Mouse (Mus musculus): ENCODE measurements around the gene Nemp1. TPM values are rescaled to one million over a fixed set of nuclear protein-coding genes. Genes with fewer than 3 reads are reported as not detected.

Gene Nemp1
- polyA plus RNA-seq, 1 experiment from 2014 or later = 11.2 TPM

- H3K27me3 ChIP-seq (ENCODE audit: control insufficient read depth, insufficient read depth, low read length) = no peaks in the 10 kb centered on the region
- H3K4me3 ChIP-seq (ENCODE audit: low read depth, low read length) = no peak overlapping the region
- H3K27ac ChIP-seq (replicated peaks; ENCODE audit: low read depth, low read length) = no peak overlapping the region
- no peak for ATAC-seq (replicated peaks; ENCODE audit: insufficient number of reproducible peaks, low FRiP score, low TSS enrichment, low read depth)
- H3K4me1 ChIP-seq (ENCODE audit: control insufficient read depth, insufficient read depth, low read length) = no peaks in the 10 kb centered on the region
- 90% methylated on average over 6 of the region's 6 CpGs for WGBS
- H3K36me3 ChIP-seq (replicated peaks; ENCODE audit: control insufficient read depth, insufficient read depth, low read depth, low read length) = no peaks in the 10 kb centered on the region
- no peaks in the 10 kb centered on the region for H3K9me3 ChIP-seq (replicated peaks; ENCODE audit: control insufficient read depth, low read length)
- DNase-seq (ENCODE audit: low spot score) = no peak
- H3K9ac ChIP-seq (replicated peaks; ENCODE audit: low read length) = no peak overlapping the region
- H3K4me2 ChIP-seq (ENCODE audit: low read depth, low read length) = no peak overlapping the region
Observed at GRCm38 (mm10) chr10:127682886-127683285, 16.2 kb downstream of the Nemp1 start.

DNA sequence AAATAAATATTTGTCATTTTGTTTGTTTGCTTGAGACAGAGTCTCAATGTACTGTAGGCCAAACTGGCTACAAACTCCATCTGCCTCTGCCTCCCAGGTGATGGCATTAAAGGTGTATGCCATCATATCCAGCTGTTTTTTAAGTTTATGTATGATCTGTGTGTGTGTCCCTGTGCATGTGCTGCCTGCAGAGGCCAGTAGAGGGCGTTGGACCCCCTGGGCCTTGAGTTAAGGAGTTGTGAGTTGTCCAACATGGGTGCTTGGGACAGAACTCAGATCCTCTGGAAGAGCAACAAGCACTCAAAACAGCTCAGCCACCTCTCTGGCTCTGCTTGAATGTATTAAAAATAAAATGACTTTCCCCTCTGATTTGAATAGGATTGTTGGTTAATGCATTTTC lies 24.4 kb downstream of the Nemp1 start:
- Histone ChIP-seq H3K4me2 (ENCODE audit: low read depth, low read length) (no peak overlapping the region), H3K9me3 (replicated peaks; ENCODE audit: control insufficient read depth, low read length) (no peaks in the 10 kb centered on the region), H3K4me1 (ENCODE audit: control insufficient read depth, insufficient read depth, low read length) (no peaks in the 10 kb centered on the region; the same call in 1 of the 2 replicates), H3K9ac (replicated peaks; ENCODE audit: low read length) (no peak overlapping the region), H3K36me3 (replicated peaks; ENCODE audit: control insufficient read depth, insufficient read depth, low read depth, low read length) (peaks cover 2% of the 10 kb centered on the region), H3K27me3 (ENCODE audit: control insufficient read depth, insufficient read depth, low read length) (no peaks in the 10 kb centered on the region), H3K27ac (replicated peaks; ENCODE audit: low read depth, low read length) (no peak overlapping the region), H3K4me3 (ENCODE audit: low read depth, low read length) (no peak overlapping the region)
- WGBS = 28% methylated on average over 1 of the region's 1 CpGs
- DNase-seq (ENCODE audit: low spot score) (no peak), ATAC-seq (replicated peaks; ENCODE audit: insufficient number of reproducible peaks, low FRiP score, low TSS enrichment, low read depth) (no peak)

- no peaks in the 10 kb centered on the region; the same call in 1 of the 2 replicates for H3K4me1 ChIP-seq (ENCODE audit: control insufficient read depth, insufficient read depth, low read length)
- H3K9me3 ChIP-seq (replicated peaks; ENCODE audit: control insufficient read depth, low read length) = no peaks in the 10 kb centered on the region
- peak; percentile 57 for DNase-seq (ENCODE audit: low spot score)
- peaks cover 2% of the 10 kb centered on the region; the same call in 1 of the 2 replicates for H3K36me3 ChIP-seq (replicated peaks; ENCODE audit: control insufficient read depth, insufficient read depth, low read depth, low read length)
- no peak overlapping the region for H3K4me2 ChIP-seq (ENCODE audit: low read depth, low read length)
- H3K27ac ChIP-seq (replicated peaks; ENCODE audit: low read depth, low read length) = no peak overlapping the region
- 57% methylated on average over 2 of the region's 2 CpGs for WGBS
- no peaks in the 10 kb centered on the region for H3K27me3 ChIP-seq (ENCODE audit: control insufficient read depth, insufficient read depth, low read length)
- H3K9ac ChIP-seq (replicated peaks; ENCODE audit: low read length) = no peak overlapping the region
- H3K4me3 ChIP-seq (ENCODE audit: low read depth, low read length) = no peak overlapping the region
- no peak; the same call in 1 of the 2 replicates for ATAC-seq (replicated peaks; ENCODE audit: insufficient number of reproducible peaks, low FRiP score, low TSS enrichment, low read depth)
Observed at GRCm38 (mm10) chr10:127694636-127695035, 27.9 kb downstream of the Nemp1 start.

- 96% methylated on average over 7 of the region's 7 CpGs for WGBS
- DNase-seq (ENCODE audit: low spot score) = no peak
Observed at GRCm38 (mm10) chr10:127695775-127696174, 29.1 kb downstream of the Nemp1 start.

GRCm38 (mm10) chr10:127698966-127699365 lies 32.3 kb downstream of the Nemp1 start:
- Histone ChIP-seq H3K4me1 (ENCODE audit: control insufficient read depth, insufficient read depth, low read length) (no peaks in the 10 kb centered on the region), H3K9ac (replicated peaks; ENCODE audit: low read length) (no peak overlapping the region), H3K27ac (replicated peaks; ENCODE audit: low read depth, low read length) (no peak overlapping the region), H3K36me3 (replicated peaks; ENCODE audit: control insufficient read depth, insufficient read depth, low read depth, low read length) (no peaks in the 10 kb centered on the region), H3K9me3 (replicated peaks; ENCODE audit: control insufficient read depth, low read length) (no peaks in the 10 kb centered on the region), H3K4me2 (ENCODE audit: low read depth, low read length) (no peak overlapping the region), H3K27me3 (ENCODE audit: control insufficient read depth, insufficient read depth, low read length) (no peaks in the 10 kb centered on the region), H3K4me3 (ENCODE audit: low read depth, low read length) (no peak overlapping the region)
- no peak for ATAC-seq (replicated peaks; ENCODE audit: insufficient number of reproducible peaks, low FRiP score, low TSS enrichment, low read depth)
- 89% methylated on average over 7 of the region's 7 CpGs for WGBS
- no peak for DNase-seq (ENCODE audit: low spot score)

More at GRCm38 (mm10) chr10:127695775-127696174, 29.1 kb downstream of the Nemp1 start:
- Histone ChIP-seq H3K36me3 (replicated peaks; ENCODE audit: control insufficient read depth, insufficient read depth, low read depth, low read length) (peaks cover 2% of the 10 kb centered on the region; the same call in 1 of the 2 replicates), H3K27ac (replicated peaks; ENCODE audit: low read depth, low read length) (no peak overlapping the region), H3K4me3 (ENCODE audit: low read depth, low read length) (no peak overlapping the region), H3K4me1 (ENCODE audit: control insufficient read depth, insufficient read depth, low read length) (no peaks in the 10 kb centered on the region; the same call in 1 of the 2 replicates), H3K27me3 (ENCODE audit: control insufficient read depth, insufficient read depth, low read length) (no peaks in the 10 kb centered on the region), H3K4me2 (ENCODE audit: low read depth, low read length) (no peak overlapping the region), H3K9ac (replicated peaks; ENCODE audit: low read length) (no peak overlapping the region), H3K9me3 (replicated peaks; ENCODE audit: control insufficient read depth, low read length) (no peaks in the 10 kb centered on the region)
- ATAC-seq (replicated peaks; ENCODE audit: insufficient number of reproducible peaks, low FRiP score, low TSS enrichment, low read depth) = no peak

DNA sequence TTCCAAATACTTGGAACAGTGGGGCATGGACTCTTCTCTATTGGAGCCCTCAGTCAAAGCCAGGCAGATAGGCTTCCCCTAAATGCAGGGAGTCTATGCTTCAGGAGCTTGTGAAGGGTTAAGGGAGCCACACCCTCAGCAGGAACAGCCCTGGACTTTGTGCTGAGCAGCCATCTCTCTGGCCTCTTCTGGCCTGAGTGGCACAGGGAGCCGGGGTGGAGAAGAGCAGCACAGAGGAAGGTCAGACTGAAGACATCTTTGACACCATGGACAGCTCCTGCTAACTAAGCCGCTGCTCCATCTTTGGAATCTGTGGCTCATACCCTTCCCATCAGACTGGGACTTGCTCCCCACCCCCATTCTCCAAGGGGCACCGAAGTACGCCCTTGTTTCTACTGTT lies 36.6 kb downstream of the Nemp1 start:
- H3K4me2 ChIP-seq (ENCODE audit: low read depth, low read length) = no peak overlapping the region
- H3K4me3 ChIP-seq (ENCODE audit: low read depth, low read length) = no peak overlapping the region
- DNase-seq (ENCODE audit: low spot score) (peak; percentile 44), ATAC-seq (replicated peaks; ENCODE audit: insufficient number of reproducible peaks, low FRiP score, low TSS enrichment, low read depth) (no peak)
- no peak overlapping the region for H3K27ac ChIP-seq (replicated peaks; ENCODE audit: low read depth, low read length)
- H3K27me3 ChIP-seq (ENCODE audit: control insufficient read depth, insufficient read depth, low read length) = no peaks in the 10 kb centered on the region
- H3K9ac ChIP-seq (replicated peaks; ENCODE audit: low read length) = no peak overlapping the region
- no peaks in the 10 kb centered on the region for H3K9me3 ChIP-seq (replicated peaks; ENCODE audit: control insufficient read depth, low read length)
- H3K4me1 ChIP-seq (ENCODE audit: control insufficient read depth, insufficient read depth, low read length) = no peaks in the 10 kb centered on the region
- H3K36me3 ChIP-seq (replicated peaks; ENCODE audit: control insufficient read depth, insufficient read depth, low read depth, low read length) = no peaks in the 10 kb centered on the region
- WGBS = 36% methylated on average over 4 of the region's 4 CpGs

DNA sequence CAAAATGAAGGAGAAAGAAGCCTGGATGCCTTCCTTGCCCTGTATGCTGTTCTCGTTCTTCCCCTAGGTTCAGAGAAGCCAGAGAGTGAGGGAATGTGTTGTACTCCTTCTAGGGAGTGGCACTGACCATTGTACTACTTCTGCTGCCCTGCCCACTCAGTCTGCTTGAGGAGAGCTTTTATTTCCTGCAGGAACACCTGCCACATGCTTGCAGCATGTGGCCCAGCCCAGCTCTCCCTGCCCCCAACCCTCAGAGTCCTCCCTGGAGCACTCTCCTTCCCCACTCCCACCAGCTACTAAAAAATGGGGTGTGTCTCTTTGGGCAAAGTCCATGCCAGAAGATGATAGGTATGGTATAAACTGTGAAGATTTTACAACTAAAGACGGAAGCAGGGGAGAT lies 37.6 kb downstream of the Nemp1 start:
- 71% methylated on average over 2 of the region's 2 CpGs for WGBS
- no peak overlapping the region for H3K9ac ChIP-seq (replicated peaks; ENCODE audit: low read length)
- ATAC-seq (replicated peaks; ENCODE audit: insufficient number of reproducible peaks, low FRiP score, low TSS enrichment, low read depth) (no peak), DNase-seq (ENCODE audit: low spot score) (no peak)
- no peak overlapping the region for H3K4me2 ChIP-seq (ENCODE audit: low read depth, low read length)
- no peaks in the 10 kb centered on the region for H3K9me3 ChIP-seq (replicated peaks; ENCODE audit: control insufficient read depth, low read length)
- no peaks in the 10 kb centered on the region for H3K27me3 ChIP-seq (ENCODE audit: control insufficient read depth, insufficient read depth, low read length)
- H3K27ac ChIP-seq (replicated peaks; ENCODE audit: low read depth, low read length) = no peak overlapping the region
- H3K36me3 ChIP-seq (replicated peaks; ENCODE audit: control insufficient read depth, insufficient read depth, low read depth, low read length) = no peaks in the 10 kb centered on the region
- no peaks in the 10 kb centered on the region for H3K4me1 ChIP-seq (ENCODE audit: control insufficient read depth, insufficient read depth, low read length)
- no peak overlapping the region for H3K4me3 ChIP-seq (ENCODE audit: low read depth, low read length)

- ATAC-seq (replicated peaks; ENCODE audit: insufficient number of reproducible peaks, low FRiP score, low TSS enrichment, low read depth) (no peak), DNase-seq (ENCODE audit: low spot score) (no peak)
- WGBS = 76% methylated on average over 2 of the region's 2 CpGs
Observed at GRCm38 (mm10) chr10:127704766-127705220, 38.1 kb downstream of the Nemp1 start, which contains the start of gene Myo1a. TSS of gene Myo1a (plus strand) at chr10:127705170.

More at GRCm38 (mm10) chr10:127704766-127705220, 38.1 kb downstream of the Nemp1 start, which contains the start of gene Myo1a:
- no peak within 1 kb of the TSS for H3K4me2 ChIP-seq (ENCODE audit: low read depth, low read length)
- no peaks in the 10 kb centered on the region for H3K9me3 ChIP-seq (replicated peaks; ENCODE audit: control insufficient read depth, low read length)
- H3K4me1 ChIP-seq (ENCODE audit: control insufficient read depth, insufficient read depth, low read length) = no peaks in the 10 kb centered on the region
- no peaks in the 10 kb centered on the region for H3K27me3 ChIP-seq (ENCODE audit: control insufficient read depth, insufficient read depth, low read length)
- H3K4me3 ChIP-seq (ENCODE audit: low read depth, low read length) = no peak within 1 kb of the TSS
- no peaks in the 10 kb centered on the region for H3K36me3 ChIP-seq (replicated peaks; ENCODE audit: control insufficient read depth, insufficient read depth, low read depth, low read length)
- no peak within 1 kb of the TSS for H3K27ac ChIP-seq (replicated peaks; ENCODE audit: low read depth, low read length)
- H3K9ac ChIP-seq (replicated peaks; ENCODE audit: low read length) = no peak within 1 kb of the TSS
